Comparison of ENCODE assay signal across 10 mouse cellular contexts in genomic region chr10:60286546-60286945, GRCm38 (mm10). TPM values are rescaled to one million over a fixed set of nuclear protein-coding genes. Genes with fewer than 3 reads are reported as not detected.
DNase-seq lines count a peak whose midpoint lies in the region; ATAC-seq and TF ChIP-seq lines count a peak whose summit lies in the region.
"Had no signal": no experiment of that assay in that cellular context is flagged by ENCODE, and none has a peak within 500 bp of the region (broad histone marks: within the 10 kb centered on the region; RNA-seq: fewer than 3 reads in every experiment).

No protein-coding gene starts in this region.

- H3K9me3 ChIP-seq in midbrain, embryonic 10.5 days (replicated peaks), result no peaks in the 10 kb centered on the region
- H3K9me3 ChIP-seq in stomach, postnatal 0 days (ENCODE audit: control insufficient read depth, low read length), result no peaks in the 10 kb centered on the region
- no peaks in the 10 kb centered on the region for H3K9me3 ChIP-seq in liver, embryonic 11.5 days (ENCODE audit: control insufficient read depth, low read length)

- TF ChIP-seq CTCF in spleen, adult 2 months (IDR thresholded peaks at IDR 0.05; ENCODE audit: extremely low read depth, insufficient read depth, insufficient read length, insufficient replicate concordance), result no peak
- no peak for TF ChIP-seq CTCF in stomach, postnatal 0 days (IDR thresholded peaks at IDR 0.05; ENCODE audit: low read depth)

- H3K9ac ChIP-seq in stomach, postnatal 0 days (ENCODE audit: low read length), result no peak overlapping the region
- no peak overlapping the region for H3K9ac ChIP-seq in liver, embryonic 11.5 days (ENCODE audit: low read depth, low read length)

- no peak overlapping the region for H3K4me2 ChIP-seq in stomach, postnatal 0 days (replicated peaks; ENCODE audit: low read depth)
- H3K4me2 ChIP-seq in liver, embryonic 11.5 days, result no peak overlapping the region

- 32% methylated on average over 7 of the region's 7 CpGs for WGBS in spleen, adult 2 months
- 94% methylated on average over 7 of the region's 7 CpGs for WGBS in midbrain, embryonic 10.5 days
- whole genome bisulfite sequencing in stomach, postnatal 0 days, result 81% methylated on average over 7 of the region's 7 CpGs
- 85% methylated on average over 7 of the region's 7 CpGs for WGBS in liver, embryonic 11.5 days

- no peak for TF ChIP-seq EP300 in stomach, postnatal 0 days (optimal IDR thresholded peaks at IDR 0.05)

- H3K27me3 ChIP-seq in spleen, adult 2 months (ENCODE audit: control insufficient read depth, insufficient read depth, low read length), result no peaks in the 10 kb centered on the region
- H3K27me3 ChIP-seq in midbrain, embryonic 10.5 days (ENCODE audit: low read depth, poor library complexity, severe bottlenecking), result no peaks in the 10 kb centered on the region
- no peaks in the 10 kb centered on the region for H3K27me3 ChIP-seq in stomach, postnatal 0 days (ENCODE audit: control insufficient read depth, insufficient read depth, low read length)
- no peaks in the 10 kb centered on the region for H3K27me3 ChIP-seq in liver, embryonic 11.5 days (replicated peaks; ENCODE audit: control insufficient read depth, insufficient read depth, low read length)

- no peak overlapping the region for H3K4me3 ChIP-seq in spleen, adult 2 months (ENCODE audit: extremely low read depth, insufficient read depth, insufficient read length)
- H3K4me3 ChIP-seq in midbrain, embryonic 10.5 days, result 0 out of 2 replicates have a peak overlapping the region, but pooled peaks have one; percentile 30
- H3K4me3 ChIP-seq in stomach, postnatal 0 days (ENCODE audit: low read depth, low read length), result no peak overlapping the region
- H3K4me3 ChIP-seq in liver, embryonic 11.5 days (ENCODE audit: low read depth, low read length), result no peak overlapping the region

- peaks cover 80% of the 10 kb centered on the region for H3K4me1 ChIP-seq in spleen, adult 2 months (ENCODE audit: control insufficient read depth, insufficient read depth, insufficient read length)
- H3K4me1 ChIP-seq in midbrain, embryonic 10.5 days, result peaks cover 85% of the 10 kb centered on the region
- H3K4me1 ChIP-seq in stomach, postnatal 0 days (replicated peaks; ENCODE audit: control insufficient read depth, insufficient read depth), result peaks cover 27% of the 10 kb centered on the region
- peaks cover 59% of the 10 kb centered on the region for H3K4me1 ChIP-seq in liver, embryonic 11.5 days (replicated peaks; ENCODE audit: control insufficient read depth, insufficient read depth, low read length)

- peak; percentile 40 for ATAC-seq in granulocyte monocyte progenitor cell, adult 5-6 weeks (replicated peaks; ENCODE audit: poor library complexity, severe bottlenecking)
- no peak for ATAC-seq in stomach, postnatal 0 days (ENCODE audit: low FRiP score, low TSS enrichment)
- no peak for ATAC-seq in liver, embryonic 11.5 days (replicated peaks; ENCODE audit: low FRiP score)

- DNase-seq in spleen, adult 2 months (ENCODE audit: low read depth in 1 of 2, low spot score in 2 of 2), result no peak
- no peak for DNase-seq in spleen, postnatal 4 days (ENCODE audit: low spot score in 2 of 2)
- DNase-seq in midbrain, embryonic 10.5 days (ENCODE audit: low spot score), result no peak
- DNase-seq in stomach, postnatal 0 days (ENCODE audit: low spot score), result no peak
- DNase-seq in adrenal gland, postnatal 25 days, result no peak
- DNase-seq in left cerebral cortex, adult 18-20 months (ENCODE audit: low spot score in 2 of 2), result no peak
- no peak for DNase-seq in liver, embryonic 11.5 days (ENCODE audit: low spot score)
- DNase-seq: heart, postnatal 14 days; right cerebral cortex, postnatal 4 days had no signal

- H3K36me3 ChIP-seq in spleen, adult 2 months (ENCODE audit: control insufficient read depth, insufficient read depth, low read length), result 0 out of 2 replicates have a peak, but pooled peaks cover 7% of the 10 kb centered on the region
- peaks cover 6% of the 10 kb centered on the region for H3K36me3 ChIP-seq in midbrain, embryonic 10.5 days
- no peaks in the 10 kb centered on the region for H3K36me3 ChIP-seq in stomach, postnatal 0 days (ENCODE audit: control insufficient read depth, insufficient read depth, low read length)
- no peaks in the 10 kb centered on the region for H3K36me3 ChIP-seq in liver, embryonic 11.5 days (ENCODE audit: control insufficient read depth, insufficient read depth, low read length)

- TF ChIP-seq POLR2A in spleen, adult 2 months (IDR thresholded peaks at IDR 0.05; ENCODE audit: low read depth, low read length), result no peak

- H3K27ac ChIP-seq in spleen, adult 2 months (ENCODE audit: insufficient read depth, low read length), result peak overlapping the region; percentile 59
- H3K27ac ChIP-seq in midbrain, embryonic 10.5 days (replicated peaks), result peak overlapping the region; percentile 78
- peak overlapping the region; percentile 67; the same call in 1 of the 2 replicates for H3K27ac ChIP-seq in stomach, postnatal 0 days (replicated peaks)
- no peak overlapping the region for H3K27ac ChIP-seq in liver, embryonic 11.5 days (ENCODE audit: low read depth, low read length)

RNA-seq across cellular contexts. Expression of gene Psap, which starts 9.1 kb away (rescaled TPM):
- 1,338 and 1,442 TPM in 2 replicates for polyA plus RNA-seq in spleen, adult 2 months (2012; rRNA removed)
- total RNA-seq in granulocyte monocyte progenitor cell, adult 5-6 weeks (2014; fragmentation: Nextera tagmentation), result 263 and 293 TPM in 2 replicates
- 243 and 253 TPM in 2 replicates for total RNA-seq in granulocyte monocyte progenitor cell, adult 5-6 weeks (2017)
- polyA plus RNA-seq in midbrain, embryonic 10.5 days (2016; fragmentation: Nextera tagmentation; extraction: Ambion mirVana), result 52.0 and 69.2 TPM in 2 replicates
- 128 and 129 TPM in 2 replicates for polyA plus RNA-seq in stomach, postnatal 0 days (2015; fragmentation: Nextera tagmentation; extraction: Ambion mirVana)
- 910 and 984 TPM in 2 replicates for total RNA-seq in adrenal gland, postnatal 25 days (2021)
- 1,000 to 10,000 TPM; 1,592 to 1,629 TPM for total RNA-seq in left cerebral cortex, adult 18-20 months (2021)
- polyA plus RNA-seq in liver, embryonic 11.5 days (2014; fragmentation: Nextera tagmentation; extraction: Ambion mirVana), result 57.0 and 59.8 TPM in 2 replicates

Comparison
In these comparisons a context has a peak if more than half of its experiments do, and no peak if none do; other contexts are left out.
1. RNA of gene Psap, which starts 9.1 kb away (polyA plus RNA-seq): 1,338 to 1,442 TPM in spleen, adult 2 months; 128 to 129 TPM in stomach, postnatal 0 days, 57.0 to 59.8 TPM in liver, embryonic 11.5 days and 52.0 to 69.2 TPM in midbrain, embryonic 10.5 days; every median in the first group is over 10 times any median in the second.